Mouse (Mus musculus) stomach, postnatal 0 days (tissue): ENCODE results near the gene Zfp553. TPM values are rescaled to one million over a fixed set of nuclear protein-coding genes. Genes with fewer than 3 reads are reported as not detected.

Experiments used
- ATAC-seq: fragments of 200-750 bp; cut with Nextera tagmentation; 2 replicates; pipeline ENCODE4 v1.8.0; 2017; ENCODE audit not compliant: low FRiP score, low TSS enrichment
- DNase-seq: peaks from one replicate; pipeline ENCODE4 v3.0.0-alpha.2; 2016; ENCODE audit warnings: low spot score
- H3K27ac ChIP-seq: fragments of 300-500 bp; sonication (generic); replicated peaks from 2 replicates; pipeline ENCODE4 v1.5.1; 2014; ENCODE audit warnings: mild to moderate bottlenecking, control low read depth
- H3K27me3 ChIP-seq: fragments of 300-500 bp; sonication (generic); 2 replicates; pipeline ENCODE4 v1.6.1; 2014; ENCODE audit warnings: low read length; ENCODE audit not compliant: control insufficient read depth, insufficient read depth
- H3K36me3 ChIP-seq: fragments of 300-500 bp; sonication (generic); 2 replicates; pipeline ENCODE4 v1.6.1; 2014; ENCODE audit warnings: low read length, mixed read lengths; ENCODE audit not compliant: control insufficient read depth, insufficient read depth
- H3K4me1 ChIP-seq: fragments of 300-500 bp; sonication (generic); replicated peaks from 2 replicates; pipeline ENCODE4 v1.6.1; 2014; ENCODE audit warnings: antibody characterized with exemption; ENCODE audit not compliant: control insufficient read depth, insufficient read depth
- H3K4me2 ChIP-seq: fragments of 300-500 bp; sonication (generic); replicated peaks from 2 replicates; pipeline ENCODE4 v1.6.1; 2014; ENCODE audit warnings: low read depth, mild to moderate bottlenecking, control low read depth, moderate library complexity
- H3K4me3 ChIP-seq: fragments of 300-500 bp; sonication (generic); 2 replicates; pipeline ENCODE4 v1.5.1; 2014; ENCODE audit warnings: low read depth, low read length, control low read depth
- H3K9ac ChIP-seq: fragments of 300-500 bp; sonication (generic); 2 replicates; pipeline ENCODE4 v1.6.1; 2014; ENCODE audit warnings: mild to moderate bottlenecking, low read length, control low read depth, mixed read lengths
- H3K9me3 ChIP-seq: fragments of 300-500 bp; sonication (generic); 2 replicates; pipeline ENCODE4 v1.6.1; 2016; ENCODE audit warnings: low read length; ENCODE audit not compliant: control insufficient read depth
- CTCF ChIP-seq: IDR thresholded peaks from 2 replicates; pipeline ENCODE4 v1.5.1; 2016; ENCODE audit warnings: antibody characterized with exemption, low read depth, mild to moderate bottlenecking, moderate library complexity
- EP300 ChIP-seq: optimal IDR thresholded peaks from 2 replicates; pipeline ENCODE3; 2016; ENCODE audit warnings: antibody characterized with exemption
- WGBS: fragments of 180-500 bp; shearing (Covaris S2); extraction: QIAGEN DNeasy Blood & Tissue Kit; methylation state at CpG from one replicate; pipeline ENCODE4 v1.1.7; 2014; 5-methylcytosine and 5-hydroxymethylcytosine counted together
- polyA plus RNA-seq: library from polyadenylated mRNA; unstranded; fragments of >200 nt; fragmentation: Nextera tagmentation; extraction: Ambion mirVana; gene quantifications from 2 replicates; pipeline ENCODE4 v1.2.1, GENCODE M21; 2015

Gene Zfp553
- polyA plus RNA-seq, 1 experiment from 2014 or later, result 12.2 TPM

GRCm38 (mm10) chr7:127208553-127209438 lies 24.1 kb upstream of the Zfp553 start, which contains the start of gene Mylpf:
Gene Mylpf (plus strand): TSS chr7:127208890.
- Histone ChIP-seq H3K4me2 (peak within 1 kb of the TSS; percentile 98), H3K27ac (peak within 1 kb of the TSS; percentile 91), H3K4me3 (peak within 1 kb of the TSS; percentile 93), H3K4me1 (peaks cover 3% of the 10 kb centered on the region; the same call in 1 of the 2 replicates), H3K9ac (peak within 1 kb of the TSS; percentile 92), H3K27me3 (no peaks in the 10 kb centered on the region), H3K36me3 (0 out of 2 replicates have a peak, but pooled peaks cover under 1% of the 10 kb centered on the region), H3K9me3 (no peaks in the 10 kb centered on the region)
- ATAC-seq (peak; percentile 96), DNase-seq (peak; percentile 93)
- WGBS, result 0% methylated on average over 35 of the region's 44 CpGs
- no peak for TF ChIP-seq EP300
- TF ChIP-seq CTCF, result peak; percentile 75

- Histone ChIP-seq H3K9me3 (no peaks in the 10 kb centered on the region), H3K9ac (no peak overlapping the region), H3K36me3 (no peaks in the 10 kb centered on the region), H3K4me1 (peaks cover 3% of the 10 kb centered on the region; the same call in 1 of the 2 replicates), H3K27ac (no peak overlapping the region), H3K4me2 (no peak overlapping the region), H3K27me3 (no peaks in the 10 kb centered on the region), H3K4me3 (no peak overlapping the region)
- no peak for ATAC-seq
- no peak for DNase-seq
- 77% methylated on average over 5 of the region's 5 CpGs for WGBS
- TF ChIP-seq CTCF (no peak), EP300 (no peak)
Measured at GRCm38 (mm10) chr7:127209851-127210250, 23.0 kb upstream of the Zfp553 start.

- ATAC-seq (no peak), DNase-seq (no peak)
- no peak overlapping the region for H3K4me2 ChIP-seq
- no peak for TF ChIP-seq EP300
- TF ChIP-seq CTCF, result no peak
- H3K4me1 ChIP-seq, result peaks cover 3% of the 10 kb centered on the region; the same call in 1 of the 2 replicates
- H3K36me3 ChIP-seq, result no peaks in the 10 kb centered on the region
- no peak overlapping the region for H3K9ac ChIP-seq
- 82% methylated on average over 4 of the region's 4 CpGs for WGBS
- H3K27me3 ChIP-seq, result no peaks in the 10 kb centered on the region
- no peak overlapping the region for H3K4me3 ChIP-seq
- no peak overlapping the region for H3K27ac ChIP-seq
- H3K9me3 ChIP-seq, result no peaks in the 10 kb centered on the region
Measured at GRCm38 (mm10) chr7:127210266-127210665, 22.6 kb upstream of the Zfp553 start.

GRCm38 (mm10) chr7:127211014-127211745 lies 21.7 kb upstream of the Zfp553 start:
- no peak for TF ChIP-seq EP300
- no peak for TF ChIP-seq CTCF
- H3K9me3 ChIP-seq, result no peaks in the 10 kb centered on the region
- H3K27me3 ChIP-seq, result no peaks in the 10 kb centered on the region
- no peak for ATAC-seq
- peaks cover 3% of the 10 kb centered on the region; the same call in 1 of the 2 replicates for H3K4me1 ChIP-seq
- WGBS, result 79% methylated on average over 5 of the region's 5 CpGs
- H3K9ac ChIP-seq, result no peak overlapping the region
- H3K4me3 ChIP-seq, result no peak overlapping the region
- H3K4me2 ChIP-seq, result no peak overlapping the region
- no peak overlapping the region for H3K27ac ChIP-seq
- no peaks in the 10 kb centered on the region for H3K36me3 ChIP-seq
- DNase-seq, result no peak

- 91% methylated on average over 12 of the region's 12 CpGs for WGBS
- H3K36me3 ChIP-seq, result no peaks in the 10 kb centered on the region
- H3K4me2 ChIP-seq, result no peak overlapping the region
- DNase-seq, result no peak
- no peaks in the 10 kb centered on the region for H3K9me3 ChIP-seq
- no peak overlapping the region for H3K9ac ChIP-seq
- no peak for ATAC-seq
- H3K27ac ChIP-seq, result no peak overlapping the region
- no peak for TF ChIP-seq EP300
- TF ChIP-seq CTCF, result no peak
- H3K4me1 ChIP-seq, result no peaks in the 10 kb centered on the region
- H3K4me3 ChIP-seq, result no peak overlapping the region
- no peaks in the 10 kb centered on the region for H3K27me3 ChIP-seq
Measured at GRCm38 (mm10) chr7:127212432-127213250, 20.2 kb upstream of the Zfp553 start.
